Comparison of ENCODE assay signal across 16 mouse cellular contexts in genomic region chr7:138903886-138904435, GRCm38 (mm10). TPM values are rescaled to one million over a fixed set of nuclear protein-coding genes. Genes with fewer than 3 reads are reported as not detected.
DNase-seq lines count a peak whose midpoint lies in the region; ATAC-seq lines count a peak whose summit lies in the region.
"Had no signal": no experiment of that assay in that cellular context is flagged by ENCODE, and none has a peak within 500 bp of the region (broad histone marks: within the 10 kb centered on the region; RNA-seq: fewer than 3 reads in every experiment).

No protein-coding gene starts in this region.

- H3K4me2 ChIP-seq in forebrain, embryonic 11.5 days (ENCODE audit: low read depth, low read length, severe bottlenecking): no peak overlapping the region
- no peak overlapping the region for H3K4me2 ChIP-seq in forebrain, embryonic 14.5 days (ENCODE audit: low read length)
- peak overlapping the region; percentile 19; the same call in 1 of the 2 replicates for H3K4me2 ChIP-seq in liver, embryonic 15.5 days
- H3K4me2 ChIP-seq: embryonic facial prominence, embryonic 13.5 days; heart, embryonic 15.5 days; hindbrain, embryonic 12.5 days; midbrain, embryonic 13.5 days; stomach, embryonic 15.5 days had no signal

- no peaks in the 10 kb centered on the region for H3K27me3 ChIP-seq in forebrain, embryonic 11.5 days (ENCODE audit: control insufficient read depth, insufficient read depth, low read length)
- H3K27me3 ChIP-seq in forebrain, embryonic 14.5 days (replicated peaks; ENCODE audit: control insufficient read depth, insufficient read depth, low read length): no peaks in the 10 kb centered on the region; the same call in 1 of the 2 replicates
- no peaks in the 10 kb centered on the region for H3K27me3 ChIP-seq in liver, embryonic 15.5 days
- H3K27me3 ChIP-seq: embryonic facial prominence, embryonic 13.5 days; heart, embryonic 15.5 days; hindbrain, embryonic 12.5 days; midbrain, embryonic 13.5 days; stomach, embryonic 15.5 days had no signal

- H3K27ac ChIP-seq in forebrain, embryonic 11.5 days (ENCODE audit: low read depth, low read length): no peak overlapping the region
- H3K27ac ChIP-seq in forebrain, embryonic 14.5 days (ENCODE audit: low read depth, low read length): no peak overlapping the region
- H3K27ac ChIP-seq in liver, embryonic 15.5 days (replicated peaks): peak overlapping the region; percentile 65
- H3K27ac ChIP-seq: embryonic facial prominence, embryonic 13.5 days; heart, embryonic 15.5 days; hindbrain, embryonic 12.5 days; layer of hippocampus, adult 2 months; midbrain, embryonic 13.5 days; stomach, embryonic 15.5 days had no signal

- 85% methylated on average over 7 of the region's 7 CpGs for WGBS in forebrain, embryonic 11.5 days
- 89% methylated on average over 7 of the region's 7 CpGs for WGBS in forebrain, embryonic 14.5 days
- 45% methylated on average over 7 of the region's 7 CpGs for WGBS in liver, embryonic 15.5 days (ENCODE audit: insufficient replicate concordance)

- ATAC-seq in forebrain, embryonic 11.5 days (replicated peaks; ENCODE audit: low FRiP score): no peak
- ATAC-seq in forebrain, embryonic 14.5 days: no peak
- ATAC-seq in liver, embryonic 15.5 days (ENCODE audit: insufficient read depth): no peak
- ATAC-seq: midbrain, embryonic 13.5 days had no signal

- no peaks in the 10 kb centered on the region for H3K9me3 ChIP-seq in forebrain, embryonic 11.5 days (ENCODE audit: control insufficient read depth, low read length)
- no peaks in the 10 kb centered on the region for H3K9me3 ChIP-seq in forebrain, embryonic 14.5 days (replicated peaks; ENCODE audit: control insufficient read depth, low read length)
- H3K9me3 ChIP-seq in liver, embryonic 15.5 days (replicated peaks): no peaks in the 10 kb centered on the region
- H3K9me3 ChIP-seq: embryonic facial prominence, embryonic 13.5 days; heart, embryonic 15.5 days; hindbrain, embryonic 12.5 days; midbrain, embryonic 13.5 days; stomach, embryonic 15.5 days had no signal

- DNase-seq in forebrain, embryonic 11.5 days (ENCODE audit: low spot score): peak; percentile 14
- DNase-seq in forebrain, embryonic 14.5 days (ENCODE audit: low spot score): no peak
- DNase-seq in kidney, adult 11 months: peak; percentile 75
- peak; percentile 45 for DNase-seq in kidney, postnatal 10 days
- DNase-seq in layer of hippocampus, adult 11-12 months (ENCODE audit: low spot score): no peak
- DNase-seq in frontal cortex, postnatal 25 days (ENCODE audit: low spot score in 2 of 2): no peak
- no peak for DNase-seq in cerebellum, postnatal 10 days
- DNase-seq: cerebellum, adult 11 months; right cerebral cortex, adult 18-20 months had no signal

- no peaks in the 10 kb centered on the region; the same call in 1 of the 2 replicates for H3K4me1 ChIP-seq in forebrain, embryonic 11.5 days (replicated peaks; ENCODE audit: control insufficient read depth, insufficient read depth, low read length)
- peaks cover 8% of the 10 kb centered on the region; the same call in 1 of the 2 replicates for H3K4me1 ChIP-seq in forebrain, embryonic 14.5 days (ENCODE audit: control insufficient read depth, insufficient read depth, low read length)
- peaks cover 57% of the 10 kb centered on the region for H3K4me1 ChIP-seq in liver, embryonic 15.5 days (replicated peaks)

- no peak overlapping the region for H3K9ac ChIP-seq in forebrain, embryonic 11.5 days (ENCODE audit: low read length)
- H3K9ac ChIP-seq in forebrain, embryonic 14.5 days (ENCODE audit: low read length): no peak overlapping the region
- H3K9ac ChIP-seq in liver, embryonic 15.5 days: no peak overlapping the region
- H3K9ac ChIP-seq: embryonic facial prominence, embryonic 13.5 days; heart, embryonic 15.5 days; hindbrain, embryonic 12.5 days; midbrain, embryonic 13.5 days; stomach, embryonic 15.5 days had no signal

- no peak overlapping the region for H3K4me3 ChIP-seq in forebrain, embryonic 11.5 days (ENCODE audit: low read depth, low read length)
- no peak overlapping the region for H3K4me3 ChIP-seq in forebrain, embryonic 14.5 days (ENCODE audit: low read depth, low read length)
- no peak overlapping the region for H3K4me3 ChIP-seq in liver, embryonic 15.5 days (replicated peaks)
- H3K4me3 ChIP-seq: embryonic facial prominence, embryonic 13.5 days; heart, embryonic 15.5 days; hindbrain, embryonic 12.5 days; layer of hippocampus, adult 2 months; midbrain, embryonic 13.5 days; stomach, embryonic 15.5 days had no signal

- H3K36me3 ChIP-seq in forebrain, embryonic 11.5 days (ENCODE audit: control insufficient read depth, insufficient read depth, low read length): no peaks in the 10 kb centered on the region
- H3K36me3 ChIP-seq in forebrain, embryonic 14.5 days (ENCODE audit: control insufficient read depth, insufficient read depth, low read length): no peaks in the 10 kb centered on the region
- H3K36me3 ChIP-seq in liver, embryonic 15.5 days (replicated peaks): 0 out of 2 replicates have a peak, but pooled peaks cover 3% of the 10 kb centered on the region
- H3K36me3 ChIP-seq: embryonic facial prominence, embryonic 13.5 days; heart, embryonic 15.5 days; hindbrain, embryonic 12.5 days; midbrain, embryonic 13.5 days; stomach, embryonic 15.5 days had no signal

RNA-seq across cellular contexts. Expression of gene Bnip3, which starts 5.4 kb away (rescaled TPM):
- 85.4 and 96.4 TPM in 2 replicates for polyA plus RNA-seq in forebrain, embryonic 11.5 days (2014; fragmentation: Nextera tagmentation; extraction: Ambion mirVana)
- 84.9 and 89.1 TPM in 2 replicates for polyA plus RNA-seq in forebrain, embryonic 14.5 days (2014; fragmentation: Nextera tagmentation; extraction: Ambion mirVana)
- 119 and 126 TPM in 2 replicates for polyA plus RNA-seq in liver, embryonic 15.5 days (2015; fragmentation: Nextera tagmentation; extraction: Ambion mirVana)

RNA-seq across cellular contexts. Expression of gene Jakmip3, which starts 36.6 kb away (rescaled TPM):
- 0.55 and 0.83 TPM in 2 replicates for polyA plus RNA-seq in forebrain, embryonic 11.5 days (2014; fragmentation: Nextera tagmentation; extraction: Ambion mirVana)
- polyA plus RNA-seq in forebrain, embryonic 14.5 days (2014; fragmentation: Nextera tagmentation; extraction: Ambion mirVana): 2.4 and 4.9 TPM in 2 replicates
- not detected in 2 replicates for polyA plus RNA-seq in liver, embryonic 15.5 days (2015; fragmentation: Nextera tagmentation; extraction: Ambion mirVana)
- polyA plus RNA-seq: heart, embryonic 15.5 days had no signal

RNA-seq across cellular contexts. Expression of gene Mapk1ip1, which starts 57.9 kb away (rescaled TPM):
- polyA plus RNA-seq in forebrain, embryonic 11.5 days (2014; fragmentation: Nextera tagmentation; extraction: Ambion mirVana): 13.0 and 14.7 TPM in 2 replicates
- 29.0 and 31.1 TPM in 2 replicates for polyA plus RNA-seq in forebrain, embryonic 14.5 days (2014; fragmentation: Nextera tagmentation; extraction: Ambion mirVana)
- 3.0 and 4.6 TPM in 2 replicates for polyA plus RNA-seq in liver, embryonic 15.5 days (2015; fragmentation: Nextera tagmentation; extraction: Ambion mirVana)

RNA-seq across cellular contexts. Expression of gene Ppp2r2d, which starts 58.1 kb away (rescaled TPM):
- 72.9 and 73.9 TPM in 2 replicates for polyA plus RNA-seq in forebrain, embryonic 11.5 days (2014; fragmentation: Nextera tagmentation; extraction: Ambion mirVana)
- 52.3 and 73.3 TPM in 2 replicates for polyA plus RNA-seq in forebrain, embryonic 14.5 days (2014; fragmentation: Nextera tagmentation; extraction: Ambion mirVana)
- 13.9 and 14.0 TPM in 2 replicates for polyA plus RNA-seq in liver, embryonic 15.5 days (2015; fragmentation: Nextera tagmentation; extraction: Ambion mirVana)

Comparison
In these comparisons a context has a peak if more than half of its experiments do, and no peak if none do; other contexts are left out.
1. DNase-seq: peak in forebrain, embryonic 11.5 days (single experiment), kidney, adult 11 months (single experiment) and kidney, postnatal 10 days (single experiment); none in forebrain, embryonic 14.5 days (single experiment), layer of hippocampus, adult 11-12 months (single experiment), frontal cortex, postnatal 25 days (0 of 2) and cerebellum, postnatal 10 days (0 of 2).